Mouse (Mus musculus): ENCODE results near the gene Ripor1.

- no peak for TF ChIP-seq TAL1 (IDR thresholded peaks at IDR 0.05; ENCODE audit: low read length)
- no peak for TF ChIP-seq GATA1 (IDR thresholded peaks at IDR 0.05; ENCODE audit: low read length)
Measured at GRCm38 (mm10) chr8:105598777-105599176, 6.3 kb upstream of the Ripor1 start.
